Mouse (Mus musculus): ENCODE data around the gene B4galt5. TPM values are rescaled to one million over a fixed set of nuclear protein-coding genes. Genes with fewer than 3 reads are reported as not detected.

Gene B4galt5
- polyA plus RNA-seq, 1 experiment from 2014 or later: 9.9 TPM

- Histone ChIP-seq H3K36me3 (no peaks in the 10 kb centered on the region), H3K4me2 (no peak overlapping the region), H3K9me3 (replicated peaks) (no peaks in the 10 kb centered on the region), H3K4me3 (no peak overlapping the region), H3K9ac (no peak overlapping the region), H3K27ac (no peak overlapping the region), H3K27me3 (replicated peaks) (no peaks in the 10 kb centered on the region), H3K4me1 (peaks cover 47% of the 10 kb centered on the region)
- WGBS (ENCODE audit: insufficient replicate concordance): 89% methylated on average over 9 of the region's 9 CpGs
- no peak for ATAC-seq
These were observed 19.3 kb downstream of the B4galt5 start for GRCm38 (mm10) chr2:167329478-167330262.

GRCm38 (mm10) chr2:167328340-167328739, 20.6 kb downstream of the B4galt5 start:
- no peak overlapping the region for H3K4me2 ChIP-seq
- peaks cover 43% of the 10 kb centered on the region for H3K4me1 ChIP-seq
- ATAC-seq: no peak
- no peak overlapping the region for H3K9ac ChIP-seq
- no peak overlapping the region for H3K27ac ChIP-seq
- no peak overlapping the region for H3K4me3 ChIP-seq
- H3K36me3 ChIP-seq: no peaks in the 10 kb centered on the region
- H3K9me3 ChIP-seq (replicated peaks): no peaks in the 10 kb centered on the region
- H3K27me3 ChIP-seq (replicated peaks): no peaks in the 10 kb centered on the region
- 59% methylated on average over 6 of the region's 6 CpGs for WGBS (ENCODE audit: insufficient replicate concordance)

GRCm38 (mm10) chr2:167326582-167326981, 22.4 kb downstream of the B4galt5 start:
- Histone ChIP-seq H3K27ac (no peak overlapping the region), H3K36me3 (no peaks in the 10 kb centered on the region), H3K27me3 (replicated peaks) (no peaks in the 10 kb centered on the region), H3K4me2 (no peak overlapping the region), H3K4me3 (no peak overlapping the region), H3K9ac (no peak overlapping the region), H3K4me1 (peaks cover 32% of the 10 kb centered on the region), H3K9me3 (replicated peaks) (no peaks in the 10 kb centered on the region)
- no peak for ATAC-seq
- WGBS (ENCODE audit: insufficient replicate concordance): 87% methylated on average over 9 of the region's 9 CpGs

- Histone ChIP-seq H3K4me3 (no peak overlapping the region), H3K4me1 (peaks cover 30% of the 10 kb centered on the region), H3K36me3 (no peaks in the 10 kb centered on the region), H3K9me3 (replicated peaks) (no peaks in the 10 kb centered on the region), H3K27ac (no peak overlapping the region), H3K27me3 (replicated peaks) (no peaks in the 10 kb centered on the region), H3K9ac (no peak overlapping the region), H3K4me2 (no peak overlapping the region)
- WGBS (ENCODE audit: insufficient replicate concordance): 76% methylated on average over 10 of the region's 10 CpGs
- no peak for ATAC-seq
These were observed 24.6 kb downstream of the B4galt5 start for GRCm38 (mm10) chr2:167324151-167324930.

- ATAC-seq: no peak
- Histone ChIP-seq H3K27me3 (replicated peaks) (no peaks in the 10 kb centered on the region), H3K4me3 (no peak overlapping the region), H3K4me2 (no peak overlapping the region), H3K4me1 (peaks cover 36% of the 10 kb centered on the region), H3K9ac (no peak overlapping the region), H3K9me3 (replicated peaks) (no peaks in the 10 kb centered on the region), H3K27ac (no peak overlapping the region), H3K36me3 (no peaks in the 10 kb centered on the region)
- WGBS (ENCODE audit: insufficient replicate concordance): 66% methylated on average over 3 of the region's 3 CpGs
These were observed 25.9 kb downstream of the B4galt5 start for GRCm38 (mm10) chr2:167323116-167323515.

GRCm38 (mm10) chr2:167321372-167321771, 27.6 kb downstream of the B4galt5 start:
- Histone ChIP-seq H3K36me3 (no peaks in the 10 kb centered on the region), H3K27ac (no peak overlapping the region), H3K27me3 (replicated peaks) (no peaks in the 10 kb centered on the region), H3K4me1 (peaks cover 42% of the 10 kb centered on the region), H3K4me2 (no peak overlapping the region), H3K9ac (no peak overlapping the region), H3K9me3 (replicated peaks) (no peaks in the 10 kb centered on the region), H3K4me3 (no peak overlapping the region)
- WGBS (ENCODE audit: insufficient replicate concordance): 79% methylated on average over 8 of the region's 8 CpGs
- no peak for ATAC-seq

GRCm38 (mm10) chr2:167318981-167319380, 30.0 kb downstream of the B4galt5 start:
- Histone ChIP-seq H3K9me3 (replicated peaks) (no peaks in the 10 kb centered on the region), H3K4me1 (peaks cover 53% of the 10 kb centered on the region), H3K9ac (no peak overlapping the region), H3K4me2 (0 out of 2 replicates have a peak overlapping the region, but pooled peaks have one; percentile 11), H3K27me3 (replicated peaks) (no peaks in the 10 kb centered on the region), H3K4me3 (no peak overlapping the region), H3K27ac (peak overlapping the region; percentile 36; the same call in 1 of the 2 replicates), H3K36me3 (no peaks in the 10 kb centered on the region)
- 8% methylated on average over 5 of the region's 5 CpGs for WGBS (ENCODE audit: insufficient replicate concordance)
- ATAC-seq: no peak

- Histone ChIP-seq H3K4me2 (no peak overlapping the region), H3K27me3 (replicated peaks) (no peaks in the 10 kb centered on the region), H3K4me3 (no peak overlapping the region), H3K9me3 (replicated peaks) (no peaks in the 10 kb centered on the region), H3K9ac (no peak overlapping the region), H3K4me1 (peaks cover 72% of the 10 kb centered on the region), H3K27ac (no peak overlapping the region), H3K36me3 (peaks cover 3% of the 10 kb centered on the region; the same call in 1 of the 2 replicates)
- WGBS (ENCODE audit: insufficient replicate concordance): 73% methylated on average over 3 of the region's 3 CpGs
- ATAC-seq: no peak
These were observed 32.2 kb downstream of the B4galt5 start for GRCm38 (mm10) chr2:167316724-167317187.

GRCm38 (mm10) chr2:167314491-167314890, 34.5 kb downstream of the B4galt5 start:
- Histone ChIP-seq H3K9me3 (replicated peaks) (no peaks in the 10 kb centered on the region), H3K27me3 (replicated peaks) (no peaks in the 10 kb centered on the region), H3K27ac (peak overlapping the region; percentile 46; the same call in 1 of the 2 replicates), H3K4me2 (no peak overlapping the region), H3K4me3 (no peak overlapping the region), H3K4me1 (peaks cover 71% of the 10 kb centered on the region), H3K36me3 (peaks cover 9% of the 10 kb centered on the region), H3K9ac (no peak overlapping the region)
- no peak for ATAC-seq
- 78% methylated on average over 8 of the region's 8 CpGs for WGBS (ENCODE audit: insufficient replicate concordance)

- H3K27ac ChIP-seq: peak overlapping the region; percentile 46
- 65% methylated on average over 13 of the region's 13 CpGs for WGBS (ENCODE audit: insufficient replicate concordance)
These were observed 35.3 kb downstream of the B4galt5 start for GRCm38 (mm10) chr2:167313501-167314326.

GRCm38 (mm10) chr2:167310121-167310520, 38.9 kb downstream of the B4galt5 start:
- Histone ChIP-seq H3K27me3 (replicated peaks) (no peaks in the 10 kb centered on the region), H3K9me3 (replicated peaks) (no peaks in the 10 kb centered on the region), H3K4me1 (peaks cover 47% of the 10 kb centered on the region), H3K9ac (no peak overlapping the region), H3K36me3 (peaks cover 44% of the 10 kb centered on the region), H3K27ac (no peak overlapping the region), H3K4me2 (no peak overlapping the region), H3K4me3 (no peak overlapping the region)
- ATAC-seq: no peak
- 77% methylated on average over 1 of the region's 1 CpGs for WGBS (ENCODE audit: insufficient replicate concordance)

More at GRCm38 (mm10) chr2:167313501-167314326, 35.3 kb downstream of the B4galt5 start:
- peaks cover 16% of the 10 kb centered on the region for H3K36me3 ChIP-seq
- H3K4me1 ChIP-seq: peaks cover 63% of the 10 kb centered on the region
- peak; percentile 72 for ATAC-seq
- no peak overlapping the region for H3K9ac ChIP-seq
- H3K9me3 ChIP-seq (replicated peaks): no peaks in the 10 kb centered on the region
- no peak overlapping the region for H3K4me3 ChIP-seq
- H3K27me3 ChIP-seq (replicated peaks): no peaks in the 10 kb centered on the region
- no peak overlapping the region; the same call in 1 of the 2 replicates for H3K4me2 ChIP-seq
